Mouse (Mus musculus) thymus, postnatal 36 days (tissue): ENCODE data around the gene Nupl1.

Experiments used
- DNase-seq, 2 experiments: peaks; one replicate each; pipeline ENCODE4 v3.0.0; 2022; ENCODE audit warnings: mixed read lengths in 2 of 2

Nupl1 gene

DNA sequence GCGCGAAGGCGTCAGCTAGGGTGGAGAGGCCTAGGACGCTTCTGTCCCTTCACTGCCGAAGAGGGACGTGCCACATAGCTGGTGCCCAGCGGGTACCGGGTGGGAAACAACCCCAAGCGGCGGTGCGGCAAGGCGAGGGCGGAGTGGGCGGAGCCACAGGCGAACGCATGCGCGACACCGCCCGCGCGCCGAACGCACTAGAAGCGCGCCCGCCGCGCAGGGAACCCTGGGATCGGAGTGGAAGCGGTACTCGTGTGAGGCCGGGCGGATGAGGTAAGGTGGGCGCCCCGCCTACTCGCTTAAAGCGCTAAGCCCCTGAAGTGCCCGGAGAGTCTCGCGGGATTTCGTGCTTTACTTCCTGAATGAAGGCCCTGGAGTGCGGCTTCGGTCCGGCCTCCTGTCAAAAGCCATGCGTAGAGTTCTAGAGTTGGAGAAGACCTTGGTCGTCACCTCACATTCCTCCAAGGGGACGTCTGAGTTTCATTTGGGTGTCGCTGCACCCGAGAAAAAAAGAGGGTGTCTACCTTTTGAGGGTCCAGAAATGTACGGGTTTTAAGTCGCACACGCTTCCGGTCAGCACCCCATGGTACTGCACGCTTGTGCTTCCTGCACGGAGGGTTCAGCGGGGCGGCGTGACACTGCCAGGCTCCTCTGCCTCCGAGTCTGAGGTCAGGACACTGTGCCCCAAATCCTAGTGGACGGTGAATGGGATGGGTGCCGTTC, at the start of gene Nupl1, which contains the start of gene Gm49336:
Nupl1 (minus strand) TSS at position 151 of the 723 bp plus-strand sequence.
Gm49336 (minus strand) TSS at position 227 of the 723 bp plus-strand sequence.
- peak; percentile 97 to 99 for DNase-seq

- DNase-seq = no peak
Measured at GRCm38 (mm10) chr14:60301024-60301423, 49.8 kb upstream of the Nupl1 start.

- DNase-seq = no peak
Measured at GRCm38 (mm10) chr14:60300224-60300991, 49.2 kb upstream of the Nupl1 start.

DNA sequence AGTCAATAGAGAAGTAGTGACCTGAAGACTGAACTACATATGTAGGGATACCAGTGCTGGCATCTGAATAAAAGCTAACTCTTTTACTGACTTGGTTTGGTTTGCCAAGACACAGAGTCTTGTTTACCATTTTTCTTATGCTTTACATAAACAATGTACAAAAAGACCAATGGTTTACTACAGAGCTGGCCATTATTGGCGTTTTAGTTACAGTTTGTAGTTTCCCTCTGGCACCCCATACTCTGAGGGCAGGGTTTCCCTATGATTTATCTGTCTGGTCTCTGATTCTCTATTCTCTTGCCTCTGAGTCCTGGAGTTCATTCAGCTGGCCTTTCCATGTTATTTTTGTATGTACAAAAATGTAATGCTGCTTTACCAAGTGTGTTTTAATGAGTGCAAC, 44.3 kb upstream of the Nupl1 start:
- DNase-seq = no peak

DNA sequence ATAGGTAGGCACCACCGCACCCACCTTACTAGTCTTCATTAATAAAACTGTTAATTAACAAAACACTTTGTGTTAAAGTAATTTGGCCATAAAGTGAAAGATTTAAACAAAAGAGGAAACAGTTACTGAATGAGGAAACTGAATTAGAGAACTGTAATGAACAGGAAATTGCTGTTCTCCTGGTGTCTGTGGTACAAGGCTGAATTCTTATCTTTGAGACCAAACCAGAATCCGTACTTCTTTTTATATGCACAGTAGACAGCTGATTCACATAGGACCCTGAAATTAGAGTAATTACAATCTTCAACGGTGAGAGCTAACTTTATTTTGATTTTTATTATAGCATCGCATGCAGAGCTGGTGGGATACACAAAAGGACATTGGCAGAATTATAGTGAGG, 39.1 kb upstream of the Nupl1 start:
- no peak for DNase-seq

DNA sequence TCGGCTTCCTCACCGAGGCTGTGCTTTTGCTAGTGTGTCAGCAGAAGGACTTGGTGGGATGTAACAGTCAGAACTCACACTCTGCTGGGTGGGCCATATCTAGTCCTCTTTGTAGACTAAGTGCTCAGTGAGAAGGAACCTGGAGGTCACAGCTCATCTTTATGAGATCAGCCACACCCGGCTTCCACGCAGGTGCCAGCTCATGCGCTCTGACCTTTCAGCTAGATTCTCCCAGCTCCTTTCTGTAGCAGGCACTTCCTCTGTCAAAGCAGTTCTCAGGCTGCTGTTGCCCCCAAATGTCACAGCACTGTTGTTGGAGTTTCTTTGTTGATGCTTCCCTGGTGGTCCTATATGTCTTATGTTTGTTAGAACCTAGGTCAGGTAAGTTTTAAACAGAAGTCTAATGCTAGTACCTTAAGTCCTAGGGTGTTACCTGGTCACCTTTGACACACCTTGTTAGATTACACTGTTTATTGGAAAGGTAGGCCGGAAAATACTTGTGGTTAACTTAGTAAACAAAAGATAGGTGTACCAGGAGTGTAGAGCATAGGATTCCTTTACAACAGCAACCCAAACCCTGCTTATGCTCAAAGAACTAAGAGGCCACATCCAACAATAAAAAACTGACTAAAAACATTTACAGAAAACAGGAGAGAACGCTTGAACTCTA, 35.1 kb upstream of the Nupl1 start:
- no peak for DNase-seq

- DNase-seq = no peak
Measured at GRCm38 (mm10) chr14:60275301-60276276, 24.4 kb upstream of the Nupl1 start.

DNA sequence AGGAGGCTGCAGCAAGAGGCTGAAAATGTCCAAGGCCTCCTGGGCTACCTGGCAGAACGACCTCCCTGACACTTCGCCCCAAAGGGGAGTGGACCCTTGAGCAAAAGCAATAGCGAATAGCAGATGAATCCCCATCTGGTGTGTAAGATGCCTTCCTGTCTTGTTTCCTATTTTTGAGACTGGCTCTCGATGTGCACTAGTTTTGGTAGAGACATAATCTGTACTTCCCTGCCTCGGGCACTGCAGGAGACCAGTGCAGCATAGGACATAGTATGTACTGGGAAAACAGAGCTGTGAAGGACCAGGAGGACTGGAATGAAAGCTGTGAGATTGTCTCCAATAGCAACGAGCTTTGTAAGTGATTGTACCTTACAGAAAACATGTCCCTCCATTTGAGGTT, 22.1 kb upstream of the Nupl1 start:
- no peak for DNase-seq

DNA sequence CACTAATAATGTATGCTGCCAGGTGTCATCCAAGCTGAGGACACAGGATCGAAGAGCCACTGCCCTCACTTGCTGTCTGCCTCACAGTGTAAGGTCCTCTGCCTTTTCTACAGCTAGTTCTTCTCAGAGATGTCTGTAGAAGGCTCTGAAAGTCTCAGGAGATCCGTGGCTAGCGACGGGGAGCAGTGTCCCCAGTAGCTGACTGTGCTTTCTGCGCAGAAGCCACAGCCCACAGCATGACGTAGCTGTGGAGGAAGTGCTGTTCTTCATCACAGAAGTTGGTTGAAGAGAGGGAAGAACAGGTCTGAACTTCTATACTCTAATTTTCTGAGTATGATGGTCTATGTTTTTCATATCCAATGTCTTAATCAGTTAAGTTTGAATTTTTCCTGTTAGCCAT, 18.1 kb upstream of the Nupl1 start:
- peak; percentile 44 to 60 for DNase-seq

DNA sequence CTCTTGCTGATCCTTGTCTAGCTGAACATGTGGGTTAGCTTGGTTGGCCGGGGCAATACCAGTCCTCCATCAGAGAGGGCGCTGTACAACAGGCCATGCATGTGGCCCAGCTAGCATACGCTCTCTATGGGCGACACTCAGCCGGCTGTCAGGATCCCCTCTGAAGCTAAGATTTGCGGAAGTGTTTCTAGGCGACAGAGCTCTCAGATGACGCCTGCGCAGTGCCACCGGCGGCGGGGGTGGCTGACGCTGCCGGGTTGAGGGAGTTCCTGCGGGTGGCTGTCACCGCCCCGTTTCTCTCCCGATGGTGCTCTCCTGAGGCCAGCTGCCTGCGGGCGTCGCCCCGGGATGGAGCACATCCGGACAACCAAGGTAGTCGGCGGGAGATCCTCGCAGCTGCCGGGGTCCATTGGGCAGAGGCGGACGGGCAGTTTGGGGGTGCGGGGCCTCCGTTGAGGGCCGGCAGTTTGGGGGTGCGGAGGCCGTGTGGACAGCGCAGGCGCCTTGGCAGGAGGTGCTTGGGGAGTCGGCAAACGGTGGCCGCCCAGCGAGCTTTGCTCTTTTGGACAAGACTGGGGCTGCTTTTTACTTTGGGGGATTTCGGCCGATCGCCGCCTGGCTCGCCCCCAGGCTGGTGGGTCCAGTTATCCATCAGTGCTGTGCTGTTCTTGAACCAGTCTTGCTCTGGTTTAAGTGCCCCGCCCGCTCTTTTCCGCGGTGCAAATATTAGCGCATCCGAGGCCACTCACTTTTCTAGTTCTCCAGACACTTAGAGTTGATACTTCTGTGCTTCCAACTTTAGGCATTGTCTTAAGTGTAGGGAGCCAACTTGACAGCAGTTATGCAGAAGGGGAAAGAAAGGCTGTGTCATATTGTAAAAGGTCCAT, 14.0 kb upstream of the Nupl1 start, which contains the start of gene Mtmr6:
Mtmr6 (plus strand) TSS at position 239 of the 887 bp plus-strand sequence.
- peak; percentile 89 to 94 for DNase-seq

GRCm38 (mm10) chr14:60262316-60262715, 11.1 kb upstream of the Nupl1 start:
- no peak for DNase-seq

GRCm38 (mm10) chr14:60257851-60258250, 6.6 kb upstream of the Nupl1 start:
- no peak for DNase-seq

GRCm38 (mm10) chr14:60257101-60257500, 5.9 kb upstream of the Nupl1 start:
- no peak for DNase-seq

DNA sequence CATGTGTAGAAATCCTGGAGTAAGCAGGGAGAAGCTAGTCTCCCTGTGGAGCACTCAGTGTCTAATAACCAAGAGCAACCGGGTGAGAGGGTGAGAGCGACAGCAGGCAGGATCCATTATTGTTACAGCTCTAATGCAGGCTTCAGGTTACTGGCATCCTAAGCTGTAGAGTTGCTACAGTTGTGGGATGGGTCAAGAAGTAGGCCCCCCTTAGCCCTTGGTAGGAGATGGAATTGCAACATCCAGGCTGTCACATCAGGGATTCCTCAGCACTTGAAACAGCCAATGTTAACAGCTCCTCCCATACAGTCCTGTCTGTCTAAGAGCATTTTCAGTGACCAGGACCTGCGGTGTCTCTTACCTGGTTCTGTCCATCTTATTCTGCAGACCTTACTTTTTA, 5.1 kb upstream of the Nupl1 start:
- no peak for DNase-seq

GRCm38 (mm10) chr14:60254774-60255173, 3.5 kb upstream of the Nupl1 start:
- no peak for DNase-seq

DNA sequence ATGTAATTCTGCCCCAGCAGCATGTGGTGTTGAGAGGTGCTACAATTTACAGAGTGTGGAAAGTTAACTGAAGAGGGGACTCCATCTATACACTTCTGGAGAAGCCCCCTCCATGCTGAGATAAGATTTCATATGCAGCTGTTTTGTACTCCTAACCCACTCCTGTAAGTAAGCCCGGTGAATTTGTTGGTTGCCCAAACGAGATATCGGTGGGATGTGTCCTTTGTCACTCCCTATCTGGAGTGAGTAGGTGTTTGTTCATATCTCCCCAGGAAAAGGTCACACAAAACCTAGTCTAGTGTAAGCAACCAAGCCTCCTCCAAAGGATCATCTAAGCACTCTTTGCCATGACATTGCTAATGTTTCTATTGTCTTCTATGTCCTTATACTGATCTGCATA, 2.2 kb upstream of the Nupl1 start:
- no peak for DNase-seq

GRCm38 (mm10) chr14:60252004-60253000, 1.1 kb upstream of the Nupl1 start:
- no peak for DNase-seq

- no peak for DNase-seq
Measured at GRCm38 (mm10) chr14:60250879-60251278, 352 bp downstream of the Nupl1 start.

- no peak for DNase-seq
Measured at GRCm38 (mm10) chr14:60250366-60250765, 865 bp downstream of the Nupl1 start.

DNA sequence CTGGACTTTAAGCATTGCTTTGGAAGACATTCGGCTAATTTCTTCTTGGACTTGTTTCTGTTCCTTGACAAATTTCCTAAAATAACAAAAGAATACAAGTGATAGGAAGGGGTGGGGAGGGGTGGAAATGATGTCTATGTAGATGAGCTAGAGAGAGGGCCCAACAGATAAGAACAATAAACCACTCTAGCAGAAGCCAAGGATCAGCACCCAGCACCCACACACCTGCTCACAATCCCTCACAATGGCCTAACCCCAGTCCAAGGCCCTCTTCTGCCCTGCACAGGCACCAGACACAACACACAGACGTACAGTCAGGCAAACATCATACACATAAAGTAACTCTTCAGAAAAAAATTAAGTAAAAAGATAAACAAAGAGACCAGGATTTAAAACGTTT, 12.7 kb downstream of the Nupl1 start:
- no peak for DNase-seq
